Mouse (Mus musculus): ENCODE measurements around the gene Gcgr.
"Not testable (repeated sequence)": the region's sequence is repeated elsewhere in the genome, so short reads cannot be mapped to it uniquely, and the experiment has no call there.

The Gcgr gene

GRCm38 (mm10) chr11:120552736-120553135 is 22.2 kb downstream of the Gcgr start:
- in situ Hi-C loops (cut with MboI; ENCODE audit: low pct_unique_long_range_greater_than_20kb in 1 of 2, low sequenced_read_pairs in 2 of 2, unreplicated experiment in 1 of 2), result no loop called here

- in situ Hi-C loops (cut with MboI; ENCODE audit: low pct_unique_long_range_greater_than_20kb in 1 of 2, low sequenced_read_pairs in 2 of 2, unreplicated experiment in 1 of 2), result no loop called here
Measured at GRCm38 (mm10) chr11:120554834-120555233, 24.3 kb downstream of the Gcgr start.

- in situ Hi-C loops (cut with MboI; ENCODE audit: low pct_unique_long_range_greater_than_20kb in 1 of 2, low sequenced_read_pairs in 2 of 2, unreplicated experiment in 1 of 2), result no loop called here
Measured at GRCm38 (mm10) chr11:120555260-120555659, 24.8 kb downstream of the Gcgr start.

GRCm38 (mm10) chr11:120558843-120559242 is 28.3 kb downstream of the Gcgr start:
- in situ Hi-C loops (cut with MboI; ENCODE audit: low pct_unique_long_range_greater_than_20kb in 1 of 2, low sequenced_read_pairs in 2 of 2, unreplicated experiment in 1 of 2), result not testable (repeated sequence)

GRCm38 (mm10) chr11:120560952-120561728 is 30.6 kb downstream of the Gcgr start:
- in situ Hi-C loops (cut with MboI; ENCODE audit: low pct_unique_long_range_greater_than_20kb in 1 of 2, low sequenced_read_pairs in 2 of 2, unreplicated experiment in 1 of 2), result loop anchor here in 1 of 2 experiments (5.0 kb wide), 1 partner anchor 44 kb away; no protein-coding TSS in a partner anchor

GRCm38 (mm10) chr11:120562949-120563348 is 32.5 kb downstream of the Gcgr start:
- in situ Hi-C loops (cut with MboI; ENCODE audit: low pct_unique_long_range_greater_than_20kb in 1 of 2, low sequenced_read_pairs in 2 of 2, unreplicated experiment in 1 of 2), result loop anchor here in 1 of 2 experiments (5.0 kb wide), 1 partner anchor 46 kb away; no protein-coding TSS in a partner anchor

- in situ Hi-C loops (cut with MboI; ENCODE audit: low pct_unique_long_range_greater_than_20kb in 1 of 2, low sequenced_read_pairs in 2 of 2, unreplicated experiment in 1 of 2), result no loop called here
Measured at GRCm38 (mm10) chr11:120565114-120565513, 34.6 kb downstream of the Gcgr start.

- in situ Hi-C loops (cut with MboI; ENCODE audit: low pct_unique_long_range_greater_than_20kb in 1 of 2, low sequenced_read_pairs in 2 of 2, unreplicated experiment in 1 of 2), result no loop called here
Measured at GRCm38 (mm10) chr11:120568324-120568723, 37.8 kb downstream of the Gcgr start.

- in situ Hi-C loops (cut with MboI; ENCODE audit: low pct_unique_long_range_greater_than_20kb in 1 of 2, low sequenced_read_pairs in 2 of 2, unreplicated experiment in 1 of 2), result no loop called here
Measured at GRCm38 (mm10) chr11:120571122-120571521, 40.6 kb downstream of the Gcgr start.

GRCm38 (mm10) chr11:120571754-120572416 is 41.4 kb downstream of the Gcgr start:
- in situ Hi-C loops (cut with MboI; ENCODE audit: low pct_unique_long_range_greater_than_20kb in 1 of 2, low sequenced_read_pairs in 2 of 2, unreplicated experiment in 1 of 2), result no loop called here

GRCm38 (mm10) chr11:120572417-120572751 is 41.9 kb downstream of the Gcgr start:
- in situ Hi-C loops (cut with MboI; ENCODE audit: low pct_unique_long_range_greater_than_20kb in 1 of 2, low sequenced_read_pairs in 2 of 2, unreplicated experiment in 1 of 2), result no loop called here

- in situ Hi-C loops (cut with MboI; ENCODE audit: low pct_unique_long_range_greater_than_20kb in 1 of 2, low sequenced_read_pairs in 2 of 2, unreplicated experiment in 1 of 2), result no loop called here
Measured at GRCm38 (mm10) chr11:120572752-120573584, 42.5 kb downstream of the Gcgr start, which contains the start of gene P4hb. Gene P4hb (minus strand): TSS chr11:120573253.

GRCm38 (mm10) chr11:120573585-120574277 is 43.2 kb downstream of the Gcgr start:
- in situ Hi-C loops (cut with MboI; ENCODE audit: low pct_unique_long_range_greater_than_20kb in 1 of 2, low sequenced_read_pairs in 2 of 2, unreplicated experiment in 1 of 2), result no loop called here

- in situ Hi-C loops (cut with MboI; ENCODE audit: low pct_unique_long_range_greater_than_20kb in 1 of 2, low sequenced_read_pairs in 2 of 2, unreplicated experiment in 1 of 2), result no loop called here
Measured at GRCm38 (mm10) chr11:120574278-120574600, 43.7 kb downstream of the Gcgr start.

GRCm38 (mm10) chr11:120575046-120575445 is 44.5 kb downstream of the Gcgr start:
- in situ Hi-C loops (cut with MboI; ENCODE audit: low pct_unique_long_range_greater_than_20kb in 1 of 2, low sequenced_read_pairs in 2 of 2, unreplicated experiment in 1 of 2), result no loop called here

GRCm38 (mm10) chr11:120575940-120576339 is 45.4 kb downstream of the Gcgr start:
- in situ Hi-C loops (cut with MboI; ENCODE audit: low pct_unique_long_range_greater_than_20kb in 1 of 2, low sequenced_read_pairs in 2 of 2, unreplicated experiment in 1 of 2), result no loop called here

GRCm38 (mm10) chr11:120576365-120576981 is 46.0 kb downstream of the Gcgr start:
- in situ Hi-C loops (cut with MboI; ENCODE audit: low pct_unique_long_range_greater_than_20kb in 1 of 2, low sequenced_read_pairs in 2 of 2, unreplicated experiment in 1 of 2), result no loop called here

Measured in mouse embryonic stem cell (cell line).